Mouse (Mus musculus): ENCODE measurements around the gene Gm17555. TPM values are rescaled to one million over a fixed set of nuclear protein-coding genes. Genes with fewer than 3 reads are reported as not detected.

Gene Gm17555
- polyA plus RNA-seq, 1 experiment from 2014 or later: not detected

DNA sequence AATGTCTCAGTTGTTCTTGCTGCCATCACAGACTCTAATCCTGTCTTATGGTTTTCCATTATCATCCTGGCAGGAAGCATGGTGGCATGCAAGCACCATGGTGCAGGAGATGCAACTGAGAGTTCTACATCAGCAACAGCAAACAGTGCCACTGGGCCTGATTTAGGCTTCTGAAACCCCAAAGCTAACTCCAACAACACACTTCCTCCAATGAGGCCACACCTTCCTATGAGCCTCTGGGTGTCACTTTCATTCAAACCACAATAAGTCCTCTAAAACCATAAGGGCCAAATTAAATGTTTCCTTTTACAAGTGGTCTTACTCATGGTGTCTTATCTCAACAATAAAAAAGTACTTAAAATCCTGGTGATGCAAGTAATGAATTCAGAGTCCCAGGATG lies 37.3 kb downstream of the Gm17555 start:
- no peak for ATAC-seq (replicated peaks; ENCODE audit: insufficient number of reproducible peaks, low FRiP score, low TSS enrichment, low read depth)
- H3K9me3 ChIP-seq (replicated peaks; ENCODE audit: control insufficient read depth, low read length): no peaks in the 10 kb centered on the region
- no peak overlapping the region for H3K4me2 ChIP-seq (ENCODE audit: low read depth, low read length)
- no peak overlapping the region for H3K27ac ChIP-seq (replicated peaks; ENCODE audit: low read depth, low read length)
- DNase-seq (ENCODE audit: low spot score): no peak
- H3K36me3 ChIP-seq (replicated peaks; ENCODE audit: control insufficient read depth, insufficient read depth, low read depth, low read length): no peaks in the 10 kb centered on the region
- H3K4me3 ChIP-seq (ENCODE audit: low read depth, low read length): no peak overlapping the region
- no peaks in the 10 kb centered on the region for H3K4me1 ChIP-seq (ENCODE audit: control insufficient read depth, insufficient read depth, low read length)
- H3K9ac ChIP-seq (replicated peaks; ENCODE audit: low read length): no peak overlapping the region
- no peaks in the 10 kb centered on the region for H3K27me3 ChIP-seq (ENCODE audit: control insufficient read depth, insufficient read depth, low read length)

Other genes starting within 250 kb of the Gm17555 start
- 1.4 and 1.9 TPM in 2 replicates for gene Fgf7, start 180.4 kb upstream of the Gm17555 start, polyA plus RNA-seq (2014; fragmentation: Nextera tagmentation; extraction: Ambion mirVana)
- gene Fam227b, start 63.1 kb upstream of the Gm17555 start, polyA plus RNA-seq (2014; fragmentation: Nextera tagmentation; extraction: Ambion mirVana): not detected in 2 replicates
- 28.8 and 31.7 TPM in 2 replicates for gene Dtwd1, start 63.0 kb upstream of the Gm17555 start, polyA plus RNA-seq (2014; fragmentation: Nextera tagmentation; extraction: Ambion mirVana)